Mouse (Mus musculus) liver (tissue): Measurements from ENCODE around the gene Pimreg.

Source experiments
- DNase-seq: peaks from one replicate; pipeline ENCODE4 v3.0.0-alpha.2; 2020; ENCODE audit warnings: mixed read lengths

The Pimreg gene

DNA sequence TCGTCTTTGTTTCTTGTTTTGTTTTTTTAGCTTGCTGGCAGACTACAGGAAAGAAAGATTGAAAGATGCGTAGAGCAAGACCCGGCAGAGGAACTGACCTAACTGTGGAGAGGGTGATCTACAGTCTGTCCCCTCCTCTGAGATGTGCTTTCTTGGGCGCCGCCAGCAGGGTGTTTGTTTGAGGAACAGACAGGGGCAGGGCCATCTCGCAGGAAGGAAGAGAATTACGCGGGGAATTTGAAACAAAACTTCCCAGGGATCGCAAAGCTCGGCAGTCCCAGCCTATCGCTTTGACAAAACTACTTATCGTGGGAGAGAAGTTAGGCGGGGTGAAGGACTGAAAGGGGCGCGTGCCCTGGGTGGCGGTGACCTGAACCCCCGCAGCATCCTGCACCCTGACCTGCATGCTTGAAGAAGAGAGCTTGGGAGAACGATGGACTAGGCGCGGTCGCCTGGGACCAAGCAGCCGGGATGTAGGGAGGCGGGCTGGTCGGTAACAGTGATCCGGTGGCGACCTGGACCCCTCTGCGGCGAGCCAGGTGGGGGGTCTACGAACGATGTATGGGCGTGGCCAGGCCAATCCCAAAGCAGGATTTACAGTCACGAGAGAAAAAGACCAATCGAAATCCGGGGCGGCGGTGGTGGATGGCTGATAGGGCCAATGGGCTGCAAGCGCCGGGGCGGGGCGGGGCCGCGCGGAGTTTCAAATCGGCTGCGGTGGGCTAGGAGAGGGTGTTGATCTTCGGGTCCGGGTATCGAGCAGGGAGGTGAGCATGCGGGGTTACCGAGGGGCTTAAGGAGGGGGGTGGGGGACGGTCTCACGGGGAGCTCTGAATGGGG is at the start of gene Pimreg:
Pimreg (plus strand) TSS at position 265 of the 840 bp plus-strand sequence.
- DNase-seq, result peak; percentile 86

GRCm38 (mm10) chr11:71992438-71992837 is 49.4 kb upstream of the Pimreg start:
- DNase-seq, result no peak

DNA sequence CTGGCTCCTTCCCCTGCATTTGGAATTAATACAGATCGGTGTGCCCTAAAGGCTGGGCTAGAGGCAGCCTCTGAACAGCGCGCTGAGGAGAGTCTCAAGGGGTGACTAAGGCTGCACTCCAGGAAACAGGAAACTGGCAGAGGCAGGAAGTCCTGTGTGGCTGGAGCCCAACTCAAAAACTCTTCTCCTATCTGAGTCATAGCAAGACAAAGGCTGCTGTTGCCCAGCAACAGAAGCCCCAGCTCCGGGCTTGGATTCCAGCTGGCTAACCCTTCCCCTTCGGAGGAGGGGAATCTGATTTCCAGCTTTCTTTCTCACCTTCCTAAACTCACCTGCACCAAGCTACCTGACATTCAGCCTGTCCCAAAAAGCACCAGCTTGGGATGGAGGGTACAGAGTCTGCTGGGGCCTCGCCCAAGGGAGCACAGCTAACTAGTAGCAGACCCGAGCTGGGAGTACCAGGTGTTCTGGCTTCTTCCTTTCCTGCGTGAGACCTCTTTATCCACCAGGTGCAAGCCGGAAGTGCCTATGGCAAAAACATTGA is 45.8 kb upstream of the Pimreg start:
- DNase-seq, result peak; percentile 23

- DNase-seq, result no peak
Observed at GRCm38 (mm10) chr11:71996805-71997204, 45.0 kb upstream of the Pimreg start.

GRCm38 (mm10) chr11:72000194-72000593 is 41.6 kb upstream of the Pimreg start:
- no peak for DNase-seq

- DNase-seq, result peak; percentile 46
Observed at GRCm38 (mm10) chr11:72002138-72002853, 39.5 kb upstream of the Pimreg start.

DNA sequence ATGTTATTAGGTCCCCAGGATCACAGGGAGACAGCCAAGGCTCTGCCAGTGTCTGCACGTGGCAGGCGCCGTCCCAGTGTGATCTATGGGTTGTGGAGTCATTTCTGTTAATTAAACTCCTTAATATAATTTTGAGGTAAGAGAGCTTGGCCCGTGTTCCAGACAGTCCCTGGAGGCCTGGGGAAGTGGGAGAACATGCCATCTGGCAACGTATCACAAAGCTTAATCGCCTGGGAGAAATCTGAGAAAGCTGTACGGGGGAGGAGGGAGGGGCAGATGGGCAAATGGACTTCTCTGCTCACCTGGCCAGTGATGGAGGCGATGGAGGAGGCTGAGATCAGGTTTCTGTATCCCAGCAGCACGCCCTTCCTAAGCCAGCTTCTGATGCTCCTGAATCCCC is 38.7 kb upstream of the Pimreg start:
- DNase-seq, result no peak

DNA sequence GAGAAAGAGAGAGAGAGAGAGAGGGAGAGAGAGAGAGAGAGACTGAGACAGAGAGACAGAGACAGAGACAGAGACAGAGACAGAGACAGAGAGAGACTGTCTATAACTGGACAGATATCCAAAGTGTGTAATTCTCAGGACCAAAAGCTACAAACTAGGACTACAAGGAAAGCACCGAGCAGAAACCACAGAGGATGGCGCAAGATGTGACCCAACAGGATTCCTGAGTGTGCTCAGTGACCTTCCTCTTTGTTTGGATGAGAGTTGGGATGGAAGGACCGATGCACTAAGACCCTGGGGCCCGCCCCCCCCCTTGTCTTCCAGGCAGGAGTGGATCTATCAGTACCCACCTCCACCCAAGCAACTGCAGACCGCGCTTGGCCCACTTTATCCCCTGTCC is 36.3 kb upstream of the Pimreg start:
- no peak for DNase-seq

GRCm38 (mm10) chr11:72010367-72010766 is 31.5 kb upstream of the Pimreg start:
- DNase-seq, result no peak

- DNase-seq, result no peak
Observed at GRCm38 (mm10) chr11:72010940-72011722, 30.7 kb upstream of the Pimreg start.

DNA sequence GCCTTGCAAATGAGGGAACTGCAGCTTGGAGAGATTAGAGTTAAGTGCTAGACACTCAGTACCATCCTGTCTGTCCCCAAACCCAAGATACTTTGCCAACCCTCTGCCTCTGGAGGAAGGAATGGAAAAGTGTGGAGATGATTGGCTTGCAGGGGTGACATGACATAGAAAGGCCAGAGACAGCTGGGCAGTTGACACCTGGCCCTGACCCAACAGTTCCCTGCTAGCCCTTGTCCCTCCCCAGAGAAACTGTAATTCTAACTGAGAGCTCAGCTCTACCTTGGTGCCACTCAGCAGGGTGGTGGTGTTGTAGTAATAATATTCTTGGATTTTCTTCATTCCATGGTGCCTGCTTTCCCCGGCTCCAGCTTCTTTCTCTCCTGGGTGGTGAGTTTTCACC is 29.9 kb upstream of the Pimreg start:
- no peak for DNase-seq

DNA sequence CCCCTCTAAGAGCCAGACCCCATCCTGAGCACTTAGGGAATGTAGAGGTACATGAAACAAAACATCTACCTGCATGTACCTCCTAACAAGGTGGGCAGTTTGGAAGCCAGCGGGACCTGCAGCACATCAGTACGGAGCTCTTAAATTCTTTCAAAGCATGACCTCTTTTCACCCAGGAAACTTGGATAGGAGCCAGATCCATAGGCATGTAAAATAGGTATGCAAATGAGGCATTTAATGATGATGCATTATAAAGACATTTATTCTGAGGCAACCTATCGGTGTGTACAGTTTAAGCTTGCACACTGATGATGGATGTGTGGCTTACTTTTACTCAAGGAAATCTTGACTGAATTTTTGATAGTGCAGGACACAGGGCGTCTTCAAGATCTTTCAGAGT is 27.2 kb upstream of the Pimreg start:
- no peak for DNase-seq

DNA sequence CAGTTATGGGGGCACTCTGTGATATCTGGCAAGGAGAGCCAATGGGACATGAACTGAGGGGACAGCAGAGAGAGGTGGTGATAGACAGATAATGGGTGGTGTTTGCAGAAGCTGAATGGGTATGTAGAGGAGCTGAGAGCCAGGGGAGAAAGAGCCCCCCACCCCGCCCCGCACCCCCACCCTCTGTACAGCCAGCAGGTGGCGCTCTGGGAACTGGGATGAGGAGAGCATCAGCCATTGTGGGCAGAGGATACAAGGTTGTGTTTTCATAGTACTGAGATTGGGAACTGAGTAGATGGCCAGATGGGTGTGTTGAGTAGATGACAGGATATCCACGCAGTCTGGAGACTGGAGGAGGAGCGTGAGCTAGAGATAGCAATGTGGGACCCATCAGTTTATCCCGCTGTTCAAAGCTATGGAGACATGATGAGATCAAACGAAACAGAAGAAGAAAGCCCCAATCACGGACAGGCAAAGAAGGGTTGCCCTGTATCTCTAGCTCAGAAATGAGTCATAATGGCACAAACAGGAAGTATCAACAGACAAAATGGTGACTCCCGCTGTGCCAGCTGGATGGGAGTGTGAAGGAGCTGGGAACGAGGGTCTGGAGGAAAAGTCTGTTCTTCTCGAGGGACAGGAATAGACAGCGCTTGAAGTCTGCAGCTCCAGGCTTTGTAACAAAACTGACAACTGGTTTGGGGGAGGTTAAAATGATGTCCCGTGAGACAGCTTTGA is 25.1 kb upstream of the Pimreg start:
- no peak for DNase-seq

- DNase-seq, result no peak
Observed at GRCm38 (mm10) chr11:72017253-72017601, 24.6 kb upstream of the Pimreg start.

DNA sequence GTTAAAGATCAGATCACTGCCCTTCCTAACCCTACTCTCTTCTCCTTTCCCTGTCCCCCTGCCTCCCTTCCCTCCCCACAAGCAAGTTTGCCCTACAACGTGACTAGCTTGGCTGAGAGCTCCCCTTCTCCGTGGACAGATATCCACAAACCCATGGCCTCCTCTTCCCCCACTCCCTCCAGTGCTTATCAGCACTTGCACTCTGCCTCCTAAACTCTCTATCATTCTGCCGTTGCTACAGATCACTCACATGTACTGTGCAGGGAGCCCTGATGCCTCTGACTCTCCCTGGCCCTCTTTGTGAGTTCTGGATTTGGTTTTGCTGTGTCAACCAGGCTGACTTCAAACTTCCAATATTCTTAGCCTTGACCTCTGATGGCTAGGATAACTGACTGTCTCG is 20.8 kb upstream of the Pimreg start:
- DNase-seq, result peak; percentile 17

GRCm38 (mm10) chr11:72022827-72023226 is 19.0 kb upstream of the Pimreg start:
- no peak for DNase-seq

DNA sequence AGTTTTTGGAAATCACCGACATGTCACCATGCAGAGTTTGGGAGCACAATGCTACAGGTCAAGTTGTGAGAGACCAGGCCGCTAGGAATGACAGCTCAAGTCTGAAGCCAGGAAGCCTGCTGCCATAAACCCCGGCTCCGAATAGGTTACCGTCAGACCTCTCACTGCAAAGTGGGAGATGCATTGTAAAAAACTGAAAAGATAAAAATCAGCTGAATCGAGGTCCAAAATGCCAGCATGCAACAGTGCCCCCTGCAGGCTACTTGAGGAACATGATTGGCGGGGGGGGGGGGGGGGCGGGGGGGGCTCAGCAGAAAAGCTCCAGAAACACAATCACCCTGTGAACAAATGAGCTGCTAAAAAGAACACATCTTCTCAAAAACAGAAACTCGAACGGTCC is 18.3 kb upstream of the Pimreg start:
- DNase-seq, result no peak

DNA sequence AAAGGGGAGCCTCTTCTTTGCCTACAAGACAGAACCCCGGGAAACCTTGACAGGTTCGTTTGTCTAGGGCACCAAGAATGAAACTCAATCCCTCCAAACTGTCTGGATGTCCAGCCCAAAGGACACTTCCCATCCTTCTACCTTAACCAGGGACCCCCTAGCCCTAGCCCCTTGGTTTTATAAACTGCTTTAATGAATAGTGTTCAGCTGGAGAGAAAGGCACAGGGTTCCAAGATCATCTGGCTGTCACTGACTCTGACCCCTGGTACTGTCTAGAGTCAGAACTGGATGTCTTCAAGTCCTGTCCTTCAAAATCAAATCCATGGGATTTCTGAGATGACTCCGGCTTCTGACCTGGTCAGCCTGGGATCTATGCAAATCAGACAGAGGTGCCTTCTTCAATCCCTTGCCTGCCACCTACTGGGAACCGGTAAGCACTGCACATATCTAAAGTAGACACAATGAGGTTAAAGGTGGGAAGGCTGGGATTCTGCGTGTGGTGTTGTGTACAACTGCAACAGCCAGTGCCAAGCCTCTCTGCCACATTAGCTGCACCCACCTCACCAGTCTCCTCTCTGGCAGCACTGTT is 17.5 kb upstream of the Pimreg start:
- peak; percentile 58 for DNase-seq

DNA sequence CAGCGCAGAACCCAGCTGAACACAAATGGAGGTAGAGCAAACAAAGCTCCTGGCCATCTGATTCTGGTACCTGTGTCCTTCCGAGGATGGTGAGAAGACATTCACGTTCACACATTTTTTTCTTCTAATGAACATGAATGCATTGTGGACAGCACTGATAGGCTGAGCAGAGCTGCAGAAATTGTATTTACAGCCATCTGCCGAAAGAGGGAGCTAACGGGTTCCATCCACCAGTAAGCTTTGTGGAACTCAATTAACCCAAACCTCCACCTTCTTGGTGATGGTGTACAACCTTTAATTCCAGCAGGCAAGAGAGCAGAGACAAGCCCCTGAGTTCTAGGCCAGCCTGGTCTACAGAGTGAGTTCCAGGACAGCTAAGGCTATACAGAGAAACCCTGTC is 16.0 kb upstream of the Pimreg start:
- peak; percentile 16 for DNase-seq

- no peak for DNase-seq
Observed at GRCm38 (mm10) chr11:72026516-72026915, 15.3 kb upstream of the Pimreg start.

- no peak for DNase-seq
Observed at GRCm38 (mm10) chr11:72027836-72028235, 14.0 kb upstream of the Pimreg start.

DNA sequence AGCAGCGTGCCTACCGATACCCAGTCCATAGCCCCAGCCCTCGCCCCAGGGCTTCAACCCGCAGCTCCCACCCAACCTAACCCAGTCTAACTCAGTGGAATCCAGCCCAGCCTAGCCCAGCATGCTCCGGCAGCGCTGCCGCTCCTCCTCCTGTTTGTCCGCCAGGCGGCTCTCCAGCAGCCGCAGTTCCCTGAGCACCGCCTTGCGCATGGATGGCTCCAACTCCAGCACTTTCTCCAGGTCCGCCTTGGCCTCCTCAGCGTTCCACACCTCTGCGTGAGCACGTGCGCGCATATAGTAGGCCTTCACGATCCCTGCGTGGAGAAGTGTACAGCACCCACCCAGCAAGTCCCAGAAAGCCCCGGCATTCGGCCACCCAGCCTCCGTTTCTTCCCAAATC is 12.7 kb upstream of the Pimreg start:
- DNase-seq, result peak; percentile 39
